Comparison of ENCODE assay signal across 8 mouse cellular contexts in genomic region chr10:99286787-99287186, GRCm38 (mm10). TPM values are rescaled to one million over a fixed set of nuclear protein-coding genes. Genes with fewer than 3 reads are reported as not detected.
DNase-seq lines count a peak whose midpoint lies in the region; ATAC-seq and TF ChIP-seq lines count a peak whose summit lies in the region.

No protein-coding gene starts in this region.

- H3K36me3 ChIP-seq in forebrain, postnatal 0 days (ENCODE audit: insufficient read depth) = no peaks in the 10 kb centered on the region
- no peaks in the 10 kb centered on the region for H3K36me3 ChIP-seq in limb, embryonic 11.5 days (ENCODE audit: control insufficient read depth, insufficient read depth, low read length)
- no peaks in the 10 kb centered on the region for H3K36me3 ChIP-seq in neural tube, embryonic 15.5 days

- TF ChIP-seq CTCF in forebrain, postnatal 0 days (IDR thresholded peaks at IDR 0.05; ENCODE audit: low read depth) = no peak

- WGBS in forebrain, postnatal 0 days = 16% methylated on average over 17 of the region's 17 CpGs
- 7% methylated on average over 17 of the region's 17 CpGs for WGBS in limb, embryonic 11.5 days
- 5% methylated on average over 17 of the region's 17 CpGs for WGBS in neural tube, embryonic 15.5 days

- H3K27ac ChIP-seq in forebrain, postnatal 0 days (ENCODE audit: low read depth, low read length) = no peak overlapping the region
- no peak overlapping the region for H3K27ac ChIP-seq in limb, embryonic 11.5 days (replicated peaks; ENCODE audit: low read depth, low read length)
- no peak overlapping the region for H3K27ac ChIP-seq in neural tube, embryonic 15.5 days (replicated peaks)

- ATAC-seq in cerebellum, adult (ENCODE audit: insufficient number of reproducible peaks, low FRiP score, low TSS enrichment) = peak; percentile 73
- ATAC-seq in forebrain, postnatal 0 days = no peak
- ATAC-seq in limb, embryonic 11.5 days (ENCODE audit: insufficient number of reproducible peaks, low FRiP score, low TSS enrichment, low read depth) = no peak
- ATAC-seq in neural tube, embryonic 15.5 days (ENCODE audit: low FRiP score) = no peak

- no peak overlapping the region for H3K9ac ChIP-seq in forebrain, postnatal 0 days
- H3K9ac ChIP-seq in limb, embryonic 11.5 days (ENCODE audit: low read length) = no peak overlapping the region
- H3K9ac ChIP-seq in neural tube, embryonic 15.5 days (replicated peaks) = no peak overlapping the region

- H3K9me3 ChIP-seq in forebrain, postnatal 0 days (ENCODE audit: low read length) = no peaks in the 10 kb centered on the region
- H3K9me3 ChIP-seq in limb, embryonic 11.5 days (ENCODE audit: control insufficient read depth, low read length) = no peaks in the 10 kb centered on the region
- H3K9me3 ChIP-seq in neural tube, embryonic 15.5 days (replicated peaks) = no peaks in the 10 kb centered on the region

- H3K4me3 ChIP-seq in forebrain, postnatal 0 days (ENCODE audit: low read depth, low read length) = no peak overlapping the region
- no peak overlapping the region for H3K4me3 ChIP-seq in limb, embryonic 11.5 days (ENCODE audit: low read depth, low read length)
- no peak overlapping the region for H3K4me3 ChIP-seq in neural tube, embryonic 15.5 days (replicated peaks)

- peak overlapping the region; percentile 15; the same call in 1 of the 2 replicates for H3K4me2 ChIP-seq in forebrain, postnatal 0 days (ENCODE audit: low read depth)
- H3K4me2 ChIP-seq in limb, embryonic 11.5 days (ENCODE audit: low read depth, severe bottlenecking) = peak overlapping the region; percentile 34
- peak overlapping the region; percentile 41 for H3K4me2 ChIP-seq in neural tube, embryonic 15.5 days

- no peaks in the 10 kb centered on the region for H3K27me3 ChIP-seq in forebrain, postnatal 0 days (ENCODE audit: insufficient read depth, low read length)
- H3K27me3 ChIP-seq in limb, embryonic 11.5 days (ENCODE audit: control insufficient read depth, insufficient read depth, low read length) = no peaks in the 10 kb centered on the region
- H3K27me3 ChIP-seq in neural tube, embryonic 15.5 days (replicated peaks) = 0 out of 2 replicates have a peak, but pooled peaks cover 2% of the 10 kb centered on the region

- no peaks in the 10 kb centered on the region for H3K4me1 ChIP-seq in forebrain, postnatal 0 days (ENCODE audit: insufficient read depth)
- peaks cover 3% of the 10 kb centered on the region; the same call in 1 of the 2 replicates for H3K4me1 ChIP-seq in limb, embryonic 11.5 days (ENCODE audit: control insufficient read depth, insufficient read depth, low read length)
- peaks cover 6% of the 10 kb centered on the region for H3K4me1 ChIP-seq in neural tube, embryonic 15.5 days

- DNase-seq in cerebellum, postnatal 4 days (ENCODE audit: low spot score in 2 of 2) = no peak
- peak; percentile 21 for DNase-seq in cerebellum, adult 11 months
- DNase-seq in forebrain, postnatal 0 days = no peak
- DNase-seq in limb, embryonic 11.5 days (ENCODE audit: low spot score) = peak; percentile 35
- no peak for DNase-seq in layer of hippocampus, postnatal 36 days
- DNase-seq in natural killer cell, adult 2 months (ENCODE audit: low spot score in 2 of 2) = no peak

RNA-seq across cellular contexts. Expression of gene Dusp6, which starts 23.8 kb away (rescaled TPM):
- 57.5 and 58.3 TPM in 2 replicates for total RNA-seq in forebrain, postnatal 0 days (2014; rRNA removed)
- polyA plus RNA-seq in forebrain, postnatal 0 days (2015; fragmentation: Nextera tagmentation; extraction: Ambion mirVana) = 38.7 and 43.7 TPM in 2 replicates
- polyA plus RNA-seq in limb, embryonic 11.5 days (2014; fragmentation: Nextera tagmentation; extraction: Ambion mirVana) = 187 and 207 TPM in 2 replicates
- polyA plus RNA-seq in neural tube, embryonic 15.5 days (2015; fragmentation: Nextera tagmentation; extraction: Ambion mirVana) = 28.2 and 31.5 TPM in 2 replicates
- 10 to 100 TPM; 83.1 to 84.7 TPM for total RNA-seq in layer of hippocampus, postnatal 36 days (2021)

Comparison
In these comparisons a context has a peak if more than half of its experiments do, and no peak if none do; other contexts are left out.
1. DNase-seq: peak in cerebellum, adult 11 months (single experiment) and limb, embryonic 11.5 days (single experiment); none in cerebellum, postnatal 4 days (0 of 2), forebrain, postnatal 0 days (single experiment), layer of hippocampus, postnatal 36 days (0 of 2) and natural killer cell, adult 2 months (0 of 2).
2. Peak in every context shown above with its lines, with median percentiles within 50 percentile points of each other: H3K4me2 ChIP-seq.